Mouse (Mus musculus) hindbrain, embryonic 16.5 days (tissue): ENCODE data around the gene Mtmr10. TPM values are rescaled to one million over a fixed set of nuclear protein-coding genes. Genes with fewer than 3 reads are reported as not detected.

Experiments used
- ATAC-seq: fragments of 200-750 bp; cut with Nextera tagmentation; 2 replicates; pipeline ENCODE4 v1.8.0; 2017; ENCODE audit warnings: moderate TSS enrichment, moderate library complexity
- H3K27ac ChIP-seq: fragments of 300-500 bp; sonication (generic); 2 replicates; pipeline ENCODE4 v1.5.1; 2014; ENCODE audit warnings: low read depth, mild to moderate bottlenecking, control low read depth, low read length, moderate library complexity
- H3K27me3 ChIP-seq: fragments of 300-500 bp; sonication (generic); replicated peaks from 2 replicates; pipeline ENCODE4 v1.6.1; 2014; ENCODE audit warnings: low read length; ENCODE audit not compliant: control insufficient read depth, insufficient read depth
- H3K36me3 ChIP-seq: fragments of 300-500 bp; sonication (generic); 2 replicates; pipeline ENCODE4 v1.6.1; 2014; ENCODE audit warnings: mild to moderate bottlenecking, low read length, moderate library complexity, mixed read lengths; ENCODE audit not compliant: control insufficient read depth, insufficient read depth
- H3K4me1 ChIP-seq: fragments of 300-500 bp; sonication (generic); 2 replicates; pipeline ENCODE4 v1.6.1; 2014; ENCODE audit warnings: low read depth, low read length; ENCODE audit not compliant: control insufficient read depth, insufficient read depth
- H3K4me2 ChIP-seq: fragments of 300-500 bp; sonication (generic); 2 replicates; pipeline ENCODE4 v1.6.1; 2014; ENCODE audit warnings: mild to moderate bottlenecking, low read length, control low read depth, moderate library complexity
- H3K4me3 ChIP-seq: fragments of 300-500 bp; sonication (generic); 2 replicates; pipeline ENCODE4 v1.5.1; 2014; ENCODE audit warnings: mild to moderate bottlenecking, low read length, control low read depth, moderate library complexity
- H3K9ac ChIP-seq: fragments of 300-500 bp; sonication (generic); 2 replicates; pipeline ENCODE4 v1.6.1; 2014; ENCODE audit warnings: low read depth, mild to moderate bottlenecking, control low read depth, low read length, moderate library complexity
- H3K9me3 ChIP-seq: fragments of 300-500 bp; sonication (generic); 2 replicates; pipeline ENCODE4 v1.6.1; 2014; ENCODE audit warnings: mild to moderate bottlenecking, low read length, moderate library complexity; ENCODE audit not compliant: control insufficient read depth
- WGBS: fragments of 180-500 bp; shearing (Covaris S2); extraction: QIAGEN DNeasy Blood & Tissue Kit; methylation state at CpG from one replicate; pipeline ENCODE4 v1.1.7; 2014; 5-methylcytosine and 5-hydroxymethylcytosine counted together
- polyA plus RNA-seq: library from polyadenylated mRNA; unstranded; fragments of >200 nt; fragmentation: Nextera tagmentation; extraction: Ambion mirVana; gene quantifications from 2 replicates; pipeline ENCODE4 v1.2.1, GENCODE M21; 2015

Mtmr10 gene
- polyA plus RNA-seq, 1 experiment from 2014 or later = 10.4 TPM

DNA sequence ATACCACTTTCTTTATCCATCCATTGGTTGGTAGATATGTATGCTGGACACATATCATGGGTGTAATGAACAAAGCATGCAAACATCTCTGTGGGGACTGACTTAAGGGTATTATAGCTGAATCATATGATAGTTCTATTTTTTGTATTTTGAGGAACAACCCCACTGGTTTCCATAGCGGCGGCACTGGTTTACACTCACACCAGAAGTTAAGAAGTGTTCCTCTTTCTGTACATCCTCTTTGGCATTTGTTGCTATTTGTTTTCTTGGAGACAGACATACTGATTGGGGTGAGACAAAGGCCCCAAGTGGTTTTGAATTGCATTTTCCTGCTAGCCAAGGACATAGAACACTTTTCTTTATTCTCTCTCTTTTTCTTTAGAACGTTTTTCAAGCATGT is 7.9 kb upstream of the Mtmr10 start:
- Histone ChIP-seq H3K36me3 (no peaks in the 10 kb centered on the region), H3K4me2 (no peak overlapping the region), H3K27ac (no peak overlapping the region), H3K4me1 (no peaks in the 10 kb centered on the region), H3K27me3 (no peaks in the 10 kb centered on the region), H3K9ac (no peak overlapping the region), H3K9me3 (no peaks in the 10 kb centered on the region), H3K4me3 (no peak overlapping the region)
- ATAC-seq = no peak
- 76% methylated on average over 3 of the region's 3 CpGs for WGBS

- Histone ChIP-seq H3K27me3 (no peaks in the 10 kb centered on the region), H3K4me3 (peak overlapping the region; percentile 63; the same call in 1 of the 2 replicates), H3K4me2 (peak overlapping the region; percentile 76), H3K9me3 (no peaks in the 10 kb centered on the region), H3K36me3 (no peaks in the 10 kb centered on the region), H3K4me1 (peaks cover 8% of the 10 kb centered on the region), H3K9ac (peak overlapping the region; percentile 71; the same call in 1 of the 2 replicates), H3K27ac (no peak overlapping the region)
- no peak for ATAC-seq
Observed at GRCm38 (mm10) chr7:64286566-64286965, 887 bp upstream of the Mtmr10 start.

DNA sequence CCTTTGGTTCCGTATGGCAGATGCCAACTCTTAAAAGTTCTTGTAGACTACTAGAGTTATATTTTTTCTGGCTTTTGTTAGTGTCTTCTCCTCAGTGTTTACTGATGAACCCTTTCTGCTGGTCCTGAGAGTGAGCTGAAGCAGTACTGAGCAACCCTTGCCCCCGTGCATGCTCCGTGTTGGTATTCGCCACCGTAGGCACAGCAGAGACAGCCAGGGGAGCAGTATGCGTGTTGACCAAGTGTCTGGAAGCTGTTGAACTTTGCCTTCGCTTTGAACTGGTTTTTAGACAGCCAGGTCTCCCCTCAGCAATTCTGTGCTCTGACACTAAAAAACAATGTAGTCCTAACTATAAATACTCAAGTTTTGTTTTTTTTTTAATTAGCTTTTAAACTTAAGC is 2.0 kb downstream of the Mtmr10 start:
- no peak overlapping the region for H3K4me3 ChIP-seq
- no peaks in the 10 kb centered on the region for H3K27me3 ChIP-seq
- H3K4me1 ChIP-seq = peaks cover 8% of the 10 kb centered on the region
- no peak overlapping the region for H3K9ac ChIP-seq
- WGBS = 94% methylated on average over 7 of the region's 7 CpGs
- H3K9me3 ChIP-seq = no peaks in the 10 kb centered on the region
- no peaks in the 10 kb centered on the region for H3K36me3 ChIP-seq
- ATAC-seq = no peak
- H3K27ac ChIP-seq = no peak overlapping the region
- no peak overlapping the region for H3K4me2 ChIP-seq

DNA sequence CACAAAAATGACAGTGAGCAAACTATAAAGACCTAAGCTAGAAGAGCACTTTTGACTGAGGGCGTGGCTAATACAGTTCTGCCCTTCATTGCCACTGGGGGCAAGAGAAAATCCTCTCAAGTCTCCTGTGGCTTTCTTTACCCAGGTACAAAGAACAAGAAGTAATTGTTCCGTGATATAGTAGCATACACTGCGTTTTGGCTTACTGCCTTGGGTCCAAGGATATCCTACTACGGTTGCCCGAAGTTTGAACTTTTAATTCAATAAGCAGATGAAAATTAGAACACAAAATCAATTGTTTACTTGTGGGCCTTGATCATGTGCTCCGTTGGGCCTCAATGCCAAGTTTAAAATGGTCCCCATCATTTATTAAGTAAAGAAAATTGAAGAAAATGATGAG is 3.0 kb downstream of the Mtmr10 start:
- WGBS = 90% methylated on average over 6 of the region's 6 CpGs
- no peak overlapping the region for H3K9ac ChIP-seq
- no peaks in the 10 kb centered on the region for H3K36me3 ChIP-seq
- no peak for ATAC-seq
- no peak overlapping the region for H3K4me2 ChIP-seq
- H3K27ac ChIP-seq = no peak overlapping the region
- H3K4me1 ChIP-seq = peaks cover 8% of the 10 kb centered on the region
- H3K4me3 ChIP-seq = no peak overlapping the region
- no peaks in the 10 kb centered on the region for H3K27me3 ChIP-seq
- no peaks in the 10 kb centered on the region for H3K9me3 ChIP-seq

DNA sequence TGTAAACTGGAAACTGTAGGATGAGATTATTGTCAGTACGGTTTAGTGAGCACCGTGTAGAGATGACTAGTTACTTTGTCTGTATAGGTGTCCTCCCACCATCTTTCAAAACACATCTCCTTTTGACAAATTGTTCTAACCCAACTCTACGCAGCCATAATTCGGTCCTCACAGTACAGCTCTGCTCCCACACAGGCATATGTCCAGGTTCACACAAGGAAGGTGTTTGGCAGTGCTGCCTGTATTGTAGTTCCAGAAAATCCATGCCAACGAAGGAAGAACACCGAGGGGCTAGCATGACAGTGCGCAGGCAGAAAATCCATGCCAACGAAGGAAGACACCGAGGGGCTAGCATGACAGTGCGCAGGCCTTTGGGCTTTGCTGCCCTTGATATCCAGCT is 4.3 kb downstream of the Mtmr10 start:
- no peak overlapping the region for H3K4me2 ChIP-seq
- H3K9me3 ChIP-seq = no peaks in the 10 kb centered on the region
- 91% methylated on average over 10 of the region's 10 CpGs for WGBS
- H3K27me3 ChIP-seq = no peaks in the 10 kb centered on the region
- H3K9ac ChIP-seq = no peak overlapping the region
- H3K36me3 ChIP-seq = no peaks in the 10 kb centered on the region
- H3K4me1 ChIP-seq = peaks cover 6% of the 10 kb centered on the region
- ATAC-seq = no peak
- H3K27ac ChIP-seq = no peak overlapping the region
- no peak overlapping the region for H3K4me3 ChIP-seq

GRCm38 (mm10) chr7:64296286-64297010 is 9.0 kb downstream of the Mtmr10 start:
- Histone ChIP-seq H3K4me2 (no peak overlapping the region), H3K36me3 (peaks cover 6% of the 10 kb centered on the region), H3K9me3 (no peaks in the 10 kb centered on the region), H3K27ac (no peak overlapping the region; the same call in 1 of the 2 replicates), H3K4me3 (no peak overlapping the region), H3K4me1 (no peaks in the 10 kb centered on the region; the same call in 1 of the 2 replicates), H3K27me3 (no peaks in the 10 kb centered on the region), H3K9ac (no peak overlapping the region)
- ATAC-seq = peak; percentile 61; the same call in 1 of the 2 replicates
- WGBS = 38% methylated on average over 5 of the region's 5 CpGs

GRCm38 (mm10) chr7:64310241-64310640 is 22.8 kb downstream of the Mtmr10 start:
- H3K4me2 ChIP-seq = no peak overlapping the region
- no peaks in the 10 kb centered on the region for H3K9me3 ChIP-seq
- no peaks in the 10 kb centered on the region for H3K4me1 ChIP-seq
- H3K27me3 ChIP-seq = no peaks in the 10 kb centered on the region
- ATAC-seq = no peak
- no peak overlapping the region for H3K27ac ChIP-seq
- H3K36me3 ChIP-seq = peaks cover 7% of the 10 kb centered on the region
- no peak overlapping the region for H3K9ac ChIP-seq
- no peak overlapping the region for H3K4me3 ChIP-seq
- WGBS = 68% methylated on average over 7 of the region's 7 CpGs

DNA sequence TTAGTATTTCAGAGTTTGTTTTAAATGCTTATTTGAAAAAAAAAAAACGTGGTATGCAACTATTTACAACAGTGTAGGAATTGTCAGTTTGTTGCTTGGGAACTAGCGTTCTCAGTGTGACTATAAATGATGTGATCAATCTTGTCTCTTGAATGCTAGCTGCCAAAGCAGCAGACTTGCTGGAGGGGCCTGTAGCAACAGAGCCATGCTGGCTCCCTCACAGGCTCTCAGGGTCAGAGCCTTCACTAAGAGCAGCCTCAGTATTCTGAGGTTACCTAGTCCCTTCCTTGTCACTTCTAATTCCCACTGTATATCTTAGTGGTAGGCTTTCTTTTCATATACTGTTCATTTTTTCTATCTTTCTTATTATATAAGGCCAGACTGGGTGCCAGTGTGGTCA is 23.3 kb downstream of the Mtmr10 start:
- H3K4me3 ChIP-seq = no peak overlapping the region
- WGBS = 29% methylated on average over 2 of the region's 2 CpGs
- ATAC-seq = peak; percentile 37; the same call in 1 of the 2 replicates
- no peak overlapping the region for H3K9ac ChIP-seq
- H3K4me2 ChIP-seq = no peak overlapping the region
- peaks cover 8% of the 10 kb centered on the region for H3K36me3 ChIP-seq
- H3K9me3 ChIP-seq = no peaks in the 10 kb centered on the region
- H3K27me3 ChIP-seq = no peaks in the 10 kb centered on the region
- no peaks in the 10 kb centered on the region for H3K4me1 ChIP-seq
- no peak overlapping the region for H3K27ac ChIP-seq

GRCm38 (mm10) chr7:64312811-64313210 is 25.4 kb downstream of the Mtmr10 start:
- no peak overlapping the region for H3K27ac ChIP-seq
- H3K4me1 ChIP-seq = no peaks in the 10 kb centered on the region
- H3K27me3 ChIP-seq = no peaks in the 10 kb centered on the region
- no peak overlapping the region for H3K4me3 ChIP-seq
- WGBS = 84% methylated on average over 7 of the region's 7 CpGs
- no peaks in the 10 kb centered on the region for H3K9me3 ChIP-seq
- H3K9ac ChIP-seq = no peak overlapping the region
- H3K36me3 ChIP-seq = peaks cover 13% of the 10 kb centered on the region
- H3K4me2 ChIP-seq = no peak overlapping the region
- no peak for ATAC-seq
